Mouse (Mus musculus) cerebellum, postnatal 4 days (tissue): ENCODE measurements around the gene Ppfia1.

Experiments used
- DNase-seq, 2 experiments: peaks; one replicate each; pipeline ENCODE4 v3.0.0; 2022; ENCODE audit warnings: low spot score in 2 of 2, mixed read lengths in 1 of 2

The Ppfia1 gene

GRCm38 (mm10) chr7:144489067-144489774 lies 64.3 kb downstream of the Ppfia1 start:
- no peak for DNase-seq

- DNase-seq, result no peak
Observed at GRCm38 (mm10) chr7:144480314-144480713, 73.2 kb downstream of the Ppfia1 start.

GRCm38 (mm10) chr7:144479569-144479968 lies 74.0 kb downstream of the Ppfia1 start:
- DNase-seq, result no peak

- no peak for DNase-seq
Observed at GRCm38 (mm10) chr7:144475741-144476140, 77.8 kb downstream of the Ppfia1 start.

- no peak for DNase-seq
Observed at GRCm38 (mm10) chr7:144473486-144473885, 80.0 kb downstream of the Ppfia1 start.

GRCm38 (mm10) chr7:144471103-144471502 lies 82.4 kb downstream of the Ppfia1 start:
- no peak for DNase-seq

- peak; percentile 70 to 89 for DNase-seq
Observed at GRCm38 (mm10) chr7:144470545-144471059, 82.9 kb downstream of the Ppfia1 start, which contains the start of gene Cttn. Gene Cttn (minus strand): TSS chr7:144471009.

- no peak for DNase-seq
Observed at GRCm38 (mm10) chr7:144469908-144470544, 83.5 kb downstream of the Ppfia1 start.

- no peak for DNase-seq
Observed at GRCm38 (mm10) chr7:144469181-144469641, 84.3 kb downstream of the Ppfia1 start.

- no peak for DNase-seq
Observed at GRCm38 (mm10) chr7:144468741-144469140, 84.8 kb downstream of the Ppfia1 start.

GRCm38 (mm10) chr7:144462577-144462976 lies 91.0 kb downstream of the Ppfia1 start:
- DNase-seq, result no peak

GRCm38 (mm10) chr7:144461246-144461902 lies 92.2 kb downstream of the Ppfia1 start:
- no peak for DNase-seq

- no peak for DNase-seq
Observed at GRCm38 (mm10) chr7:144458881-144459280, 94.6 kb downstream of the Ppfia1 start.

GRCm38 (mm10) chr7:144450661-144451060 lies 102.9 kb downstream of the Ppfia1 start:
- DNase-seq, result no peak

- peak; percentile 93 to 99 for DNase-seq
Observed at GRCm38 (mm10) chr7:144449637-144450570, 103.6 kb downstream of the Ppfia1 start.

GRCm38 (mm10) chr7:144448186-144448585 lies 105.3 kb downstream of the Ppfia1 start:
- no peak for DNase-seq

- no peak for DNase-seq
Observed at GRCm38 (mm10) chr7:144447146-144447545, 106.4 kb downstream of the Ppfia1 start.

GRCm38 (mm10) chr7:144444788-144445187 lies 108.7 kb downstream of the Ppfia1 start:
- no peak for DNase-seq

GRCm38 (mm10) chr7:144441976-144442375 lies 111.6 kb downstream of the Ppfia1 start:
- DNase-seq, result no peak

- DNase-seq, result no peak
Observed at GRCm38 (mm10) chr7:144441466-144441865, 112.1 kb downstream of the Ppfia1 start.

- no peak for DNase-seq
Observed at GRCm38 (mm10) chr7:144438811-144439210, 114.7 kb downstream of the Ppfia1 start.
